Mouse (Mus musculus) spleen, postnatal 0 days (tissue): ENCODE results near the gene Ttc9c. TPM values are rescaled to one million over a fixed set of nuclear protein-coding genes. Genes with fewer than 3 reads are reported as not detected.

ENCODE experiments used
- polyA plus RNA-seq: library from polyadenylated mRNA; unstranded; fragments of >200 nt; fragmentation: Nextera tagmentation; extraction: Ambion mirVana; gene quantifications from 2 replicates; pipeline ENCODE4 v1.2.1, GENCODE M21; 2015

Gene Ttc9c
- polyA plus RNA-seq, result 29.3 and 32.7 TPM in 2 replicates

DNA sequence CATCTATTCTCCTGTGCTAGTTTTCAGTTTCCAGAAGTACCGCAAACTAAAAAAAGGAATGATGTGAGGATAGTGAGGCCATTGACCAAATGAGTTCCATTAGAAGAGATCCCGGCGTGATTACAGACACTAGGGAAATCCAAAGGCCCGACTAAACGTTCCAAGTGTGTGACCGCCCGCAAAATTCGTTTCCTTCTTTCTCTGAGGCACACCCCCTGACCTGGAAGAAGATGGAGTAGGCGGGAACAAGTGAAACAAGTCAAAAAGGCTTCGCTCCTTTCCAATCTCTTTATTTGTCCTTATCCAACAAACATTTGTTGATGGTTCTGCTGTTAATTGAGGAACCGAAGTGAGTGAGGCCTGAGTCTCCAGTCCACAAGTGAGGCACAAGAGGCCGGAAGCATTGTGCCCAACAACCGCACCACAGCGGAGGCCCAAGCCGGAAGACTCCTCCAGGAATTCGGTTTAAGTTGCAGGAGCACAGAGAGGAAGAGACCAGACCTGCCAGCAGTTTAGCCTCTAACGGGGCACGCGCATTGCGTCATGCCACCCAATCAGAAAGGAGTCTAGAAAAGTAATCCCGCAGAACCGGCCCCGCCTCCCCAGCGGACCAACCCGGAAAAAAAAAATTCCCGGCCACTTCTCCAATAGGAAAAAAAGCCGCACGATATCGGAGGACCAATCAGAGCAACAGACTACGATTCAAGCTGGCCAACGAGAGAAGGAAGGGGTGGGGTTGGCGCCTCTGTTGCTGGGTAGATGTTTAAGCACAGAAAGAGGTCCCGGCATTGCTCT is at the start of gene Ttc9c:
Gene Ttc9c (minus strand): TSS at position 533 of the 795 bp plus-strand sequence.

DNA sequence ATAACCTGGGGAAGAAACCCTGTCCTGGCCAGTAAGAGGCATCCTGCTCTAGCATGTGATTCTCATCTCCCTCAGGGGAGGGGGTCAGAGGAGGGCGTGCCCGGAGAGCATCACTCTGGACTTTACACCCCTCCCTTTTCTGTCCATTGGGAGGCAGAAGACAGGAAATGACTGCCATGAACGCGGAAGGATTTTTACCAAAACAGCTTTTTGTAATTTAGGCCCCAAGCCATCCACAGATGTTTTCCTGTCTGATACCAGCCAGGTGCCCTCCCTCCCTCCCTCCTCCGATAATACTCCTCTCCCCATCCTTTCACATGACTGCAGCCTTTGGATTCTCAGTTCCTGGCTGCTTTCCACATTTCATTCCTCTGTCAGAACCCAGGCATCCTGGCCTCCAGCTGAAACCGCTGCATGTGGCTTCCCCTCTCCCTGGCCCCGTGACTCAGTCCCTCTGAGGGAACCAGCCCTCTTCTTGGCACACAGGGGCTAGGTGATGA is 31.3 kb upstream of the Ttc9c start, which contains the start of gene Lrrn4cl:
Gene Lrrn4cl (plus strand): TSS at position 367 of the 500 bp plus-strand sequence.

DNA sequence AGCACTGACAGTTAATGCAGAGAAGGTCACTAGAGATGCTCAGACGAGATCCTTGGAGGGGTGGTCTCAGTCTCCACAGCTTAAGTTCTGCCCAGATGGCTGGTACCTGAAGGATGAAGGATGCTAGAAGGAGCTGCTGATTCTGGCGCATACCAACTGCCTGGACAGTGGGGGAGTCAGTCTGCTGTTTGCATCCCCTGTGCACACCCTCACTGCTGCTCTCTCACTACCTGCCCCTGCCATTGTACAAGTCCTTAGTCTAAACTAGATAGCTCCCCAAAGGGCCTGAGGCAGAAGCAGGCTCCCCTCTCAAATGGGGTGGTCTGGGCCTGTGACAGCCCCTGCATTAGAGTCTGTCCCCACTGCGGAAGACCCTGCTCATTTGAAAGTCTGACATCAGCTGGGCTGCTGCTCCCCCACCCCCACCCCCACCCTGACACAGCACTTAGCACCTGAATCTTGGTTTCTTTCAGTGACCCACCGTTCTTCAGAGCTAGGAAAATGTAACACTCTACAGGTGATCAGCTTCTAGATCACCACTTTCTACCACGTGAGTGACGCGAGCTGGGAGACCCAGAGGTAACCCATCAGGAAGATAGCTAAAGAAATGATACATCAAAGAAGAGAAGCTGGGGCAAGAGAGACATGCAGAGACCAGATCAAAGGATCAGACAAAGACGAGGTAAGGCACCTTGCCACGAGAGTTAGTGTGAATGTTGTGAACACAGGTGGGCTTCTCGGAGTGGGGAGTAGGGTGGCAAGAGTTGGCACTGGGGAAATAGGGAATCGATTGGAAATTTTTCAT is 20.2 kb upstream of the Ttc9c start, which contains the start of gene Gng3:
Gene Gng3 (minus strand): TSS at position 92 of the 805 bp plus-strand sequence.

DNA sequence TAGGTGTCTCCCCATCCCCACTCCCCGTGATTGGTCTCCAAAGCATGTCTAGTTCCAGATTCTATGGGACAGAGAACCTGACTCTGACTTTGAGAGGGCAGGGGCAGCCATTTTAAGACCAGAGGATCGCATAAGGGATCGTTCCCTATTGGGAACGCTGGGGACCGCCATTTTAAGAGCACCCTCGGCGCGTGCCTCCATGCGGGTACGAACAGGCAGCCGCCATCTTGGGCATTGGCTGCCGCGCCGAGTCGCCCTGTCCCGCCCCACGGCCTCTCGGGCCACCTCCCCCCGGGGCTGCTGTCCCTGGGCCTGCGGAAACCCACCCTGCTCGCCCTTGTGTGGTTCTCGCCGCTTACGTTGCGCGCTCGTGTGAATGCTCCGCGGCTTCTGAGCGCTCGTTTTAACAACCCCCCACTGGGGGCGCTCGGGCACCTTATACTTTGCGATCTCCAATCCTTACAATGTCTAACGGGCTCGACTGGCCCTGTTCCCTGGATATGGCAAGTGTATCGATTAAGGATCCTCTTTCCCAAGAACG is 18.2 kb upstream of the Ttc9c start, which contains the start of gene Bscl2:
Gene Bscl2 (plus strand): TSS at position 217 of the 541 bp plus-strand sequence.

DNA sequence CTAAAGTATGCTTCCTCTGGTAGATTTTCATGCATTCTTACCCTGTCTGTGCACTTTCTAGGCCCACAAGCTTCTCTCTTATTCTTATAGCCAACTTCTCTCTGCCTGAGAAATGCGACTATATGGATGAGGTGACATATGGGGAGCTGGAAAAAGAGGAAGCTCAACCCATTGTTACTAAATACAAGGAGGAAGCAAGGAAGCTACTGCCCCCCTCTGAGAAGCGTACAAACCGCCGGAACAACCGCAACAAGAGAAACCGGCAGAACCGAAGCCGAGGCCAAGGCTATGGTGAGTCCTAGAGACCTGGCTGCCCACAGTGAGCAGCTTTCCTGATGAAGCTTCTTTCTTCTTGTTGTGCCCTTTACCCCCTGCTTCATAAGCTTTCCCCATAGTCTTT is 10.5 kb upstream of the Ttc9c start, which contains the start of gene AC129217.1:
Gene AC129217.1 (plus strand): TSS at position 114 of the 400 bp plus-strand sequence.

DNA sequence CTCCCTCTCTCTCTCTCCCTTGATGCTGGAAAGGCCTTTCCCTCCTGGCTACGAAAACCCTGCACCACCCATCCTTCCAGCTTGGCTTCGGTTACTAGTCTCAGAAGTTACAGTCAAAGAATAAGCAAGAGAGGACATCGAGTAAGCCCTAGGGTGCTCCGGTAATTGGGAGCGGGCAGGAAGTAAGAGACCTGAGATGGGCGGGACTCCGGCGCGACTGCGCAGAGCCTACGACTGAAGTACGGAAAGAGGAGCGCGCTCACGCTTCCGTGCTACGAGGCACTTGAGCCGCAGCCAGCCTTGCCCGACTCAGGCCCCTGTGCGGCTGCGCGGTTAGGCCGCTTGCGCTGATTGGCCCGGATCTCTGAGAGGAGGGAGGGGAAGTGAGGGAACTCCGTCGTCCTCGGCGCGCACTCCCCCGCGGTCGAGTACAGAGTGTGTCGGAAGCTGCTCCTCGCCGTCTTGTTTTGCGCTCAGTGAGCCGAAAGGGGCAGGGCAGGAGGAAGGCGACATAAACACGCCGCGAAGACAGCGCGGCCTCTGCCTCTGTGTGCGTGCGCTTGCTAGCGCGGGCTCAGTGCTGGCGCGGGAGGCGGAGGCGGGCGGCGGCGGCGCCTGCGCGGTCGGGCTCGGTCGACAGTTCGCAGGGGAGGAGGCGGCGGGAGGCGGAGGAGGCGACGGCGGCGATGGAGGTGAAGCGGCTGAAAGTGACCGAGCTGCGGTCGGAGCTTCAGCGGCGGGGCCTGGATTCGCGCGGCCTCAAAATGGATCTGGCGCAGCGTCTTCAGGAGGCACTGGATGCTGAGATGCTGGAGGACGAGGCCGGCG is 677 bp upstream of the Ttc9c start, which contains the start of gene Hnrnpul2:
Gene Hnrnpul2 (plus strand): TSS at position 415 of the 828 bp plus-strand sequence.

DNA sequence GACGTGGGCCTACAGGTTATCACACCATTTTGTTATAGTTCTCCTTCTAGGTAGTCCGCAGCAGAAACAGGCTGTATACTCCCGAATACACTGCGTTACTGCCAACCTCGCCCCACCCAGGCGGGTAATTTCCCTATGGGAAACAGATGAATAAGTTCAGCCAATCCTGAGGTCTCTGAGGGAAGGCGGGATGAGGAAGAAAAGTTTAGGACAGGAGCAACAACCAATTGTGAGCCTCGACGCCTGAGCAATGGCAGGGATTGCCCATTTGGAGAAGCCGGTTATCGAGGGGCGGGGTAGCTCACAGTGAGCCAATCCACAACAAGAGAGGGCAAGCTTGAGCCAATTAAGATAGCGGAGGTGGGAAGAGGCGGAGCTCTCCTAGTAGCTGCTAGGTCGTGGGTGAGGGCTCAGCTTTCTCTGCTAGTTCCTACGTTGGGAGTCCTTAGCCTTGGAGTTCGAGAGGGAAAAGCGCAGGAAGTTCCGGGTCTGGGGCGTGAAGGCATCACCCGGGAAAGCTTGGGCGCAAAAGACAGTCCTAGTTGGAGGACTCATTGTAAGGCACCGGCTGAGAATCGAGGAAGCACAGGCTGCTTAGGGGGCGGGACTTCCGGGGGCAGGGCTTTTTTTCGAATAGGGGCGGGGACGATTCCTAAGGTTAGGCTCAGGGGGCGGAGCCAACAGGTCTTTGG is 16.9 kb downstream of the Ttc9c start, which contains the start of gene Zbtb3:
Gene Zbtb3 (plus strand): TSS at position 426 of the 692 bp plus-strand sequence.

DNA sequence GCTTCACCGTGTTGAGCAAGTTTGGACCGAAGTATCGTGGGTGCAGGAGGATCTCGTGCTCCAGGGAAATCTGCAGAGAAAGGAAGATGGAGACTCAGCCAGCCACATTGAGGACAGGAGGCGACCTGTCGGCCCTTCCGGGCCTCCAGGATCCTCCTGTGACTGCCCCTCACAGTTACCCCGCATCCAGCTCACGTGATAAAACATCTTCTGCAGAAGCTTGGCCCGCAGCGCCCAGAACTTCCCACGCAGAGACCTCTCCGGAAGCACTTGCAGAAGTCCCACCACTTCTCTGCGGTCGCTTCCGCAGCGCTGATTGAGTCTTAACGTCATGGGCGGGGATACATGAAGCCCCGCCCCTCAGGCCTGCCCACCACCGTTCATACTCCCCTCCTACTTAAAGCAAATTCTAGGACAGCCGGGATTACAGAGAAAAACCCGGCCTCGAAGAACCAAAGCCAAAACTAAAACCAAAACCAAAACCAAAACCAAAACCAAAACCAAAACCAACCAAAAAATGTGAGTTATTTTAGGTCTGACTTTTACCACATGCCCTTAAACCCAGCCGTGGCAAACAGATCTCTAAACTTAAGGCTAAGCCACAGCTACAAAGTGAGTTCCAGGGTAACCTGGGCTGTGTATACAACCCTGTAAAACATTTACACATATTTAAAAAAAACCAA is 20.7 kb downstream of the Ttc9c start, which contains the start of gene Polr2g:
Gene Polr2g (minus strand): TSS at position 314 of the 683 bp plus-strand sequence.

DNA sequence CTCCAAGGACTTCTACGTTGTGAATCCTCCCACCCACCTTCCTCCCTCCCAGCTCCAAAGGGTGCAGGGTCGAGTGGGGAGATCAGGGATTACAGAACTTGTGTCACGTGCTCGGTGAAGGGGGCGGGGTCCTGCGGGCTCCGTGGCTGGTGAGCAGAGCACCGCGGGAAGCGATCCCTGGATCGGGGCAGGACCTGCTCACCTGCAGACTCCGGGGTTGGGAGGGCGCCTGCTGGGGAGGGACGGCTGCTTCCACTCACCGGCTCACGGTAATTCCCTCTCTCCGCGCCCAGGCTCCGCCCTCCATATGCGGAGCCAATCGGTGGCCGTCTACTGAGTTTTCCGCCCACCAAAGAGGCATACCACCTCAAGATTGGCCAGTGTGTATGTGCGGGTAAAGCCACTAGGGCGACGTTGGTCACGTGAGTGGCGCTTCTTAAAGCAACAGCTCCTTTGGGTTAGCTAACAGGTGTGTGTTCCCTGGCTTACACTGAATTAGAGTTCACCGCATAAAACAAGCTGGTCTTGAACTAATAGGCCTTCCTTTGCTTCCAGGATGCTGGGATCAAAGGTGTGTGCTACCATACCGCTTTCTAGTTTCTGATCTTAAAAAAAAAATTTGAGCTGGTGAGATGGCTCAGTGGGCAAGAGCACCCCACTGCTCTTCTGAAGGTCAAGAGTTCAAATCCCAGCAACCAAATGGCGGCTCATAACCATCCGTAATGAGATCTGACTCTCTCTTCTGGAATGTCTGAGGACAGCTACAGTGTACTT is 32.9 kb downstream of the Ttc9c start, which contains the start of gene Taf6l:
Gene Taf6l (minus strand): TSS at position 410 of the 774 bp plus-strand sequence.

DNA sequence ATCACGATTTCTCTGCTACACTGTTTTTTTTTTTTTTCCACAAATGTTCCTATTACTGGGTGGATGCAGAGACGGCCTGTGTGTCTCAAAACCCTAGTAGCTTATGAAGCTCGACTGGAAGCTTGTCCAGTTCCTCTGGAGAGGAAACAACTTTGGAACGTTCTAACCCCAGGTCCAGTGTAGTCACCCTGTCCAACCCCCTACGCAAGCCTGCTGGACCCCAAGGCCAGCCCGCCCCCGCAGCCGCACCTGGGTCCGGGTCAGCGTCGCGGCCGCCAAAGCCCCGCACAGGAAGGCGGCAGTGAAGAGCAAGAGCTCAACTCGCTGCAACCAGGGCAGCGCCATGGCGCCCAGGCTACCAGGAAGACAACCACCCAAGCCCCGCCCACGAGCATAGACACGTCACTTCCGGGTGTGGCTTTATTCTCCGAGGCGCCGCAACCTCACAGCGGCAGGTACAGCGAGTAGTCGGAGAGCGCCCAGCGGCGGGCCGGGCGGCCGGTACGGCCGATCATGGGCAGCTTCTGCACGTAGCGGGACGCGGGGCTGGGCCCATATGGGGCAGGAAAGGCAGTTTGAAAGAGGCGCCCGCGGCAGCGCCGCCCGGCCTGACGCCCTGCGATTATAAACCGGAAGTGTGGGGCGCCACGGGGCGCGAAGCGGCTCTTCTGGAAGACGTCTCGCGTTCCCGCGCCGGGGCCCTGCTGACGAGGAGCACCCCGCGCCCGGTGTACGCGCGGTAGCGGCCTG is 44.9 kb downstream of the Ttc9c start, which contains the start of gene Tmem179b:
Gene Tmem179b (minus strand): TSS at position 382 of the 750 bp plus-strand sequence.

DNA sequence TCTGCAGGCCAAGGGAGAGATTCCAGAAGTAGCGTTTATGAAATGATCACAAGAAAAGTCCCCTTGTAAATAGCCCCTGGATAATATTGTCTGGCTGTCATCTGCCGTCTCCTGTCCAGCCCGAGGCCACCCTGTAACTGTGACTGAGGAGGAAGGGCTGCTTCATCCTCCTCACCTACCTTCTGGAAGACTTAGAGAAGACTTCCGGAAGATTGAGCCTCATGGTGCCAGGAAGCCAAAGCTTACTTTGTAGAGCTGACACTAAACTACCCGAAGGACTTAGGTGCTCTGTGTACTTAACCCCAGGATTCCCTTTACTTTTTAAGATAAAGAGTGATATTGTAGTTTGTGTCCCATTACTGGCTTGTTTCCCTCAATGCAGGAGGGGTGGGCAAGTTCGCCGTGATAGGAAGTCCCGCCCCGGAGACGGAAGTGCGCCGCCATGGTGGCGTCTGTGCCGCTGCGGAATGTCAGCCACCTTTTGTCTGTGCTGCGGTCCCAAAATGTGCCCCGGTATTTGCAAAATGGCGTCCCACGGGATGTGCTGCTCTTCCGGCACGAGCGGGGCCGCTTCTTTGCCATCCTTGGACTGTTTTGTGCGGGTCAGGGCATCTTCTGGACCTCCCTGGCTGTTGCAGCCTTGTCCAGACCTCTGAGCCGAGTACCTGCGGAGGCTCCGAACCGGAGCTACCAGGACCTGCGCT is 48.4 kb downstream of the Ttc9c start, which contains the start of gene Tmem223:
Gene Tmem223 (plus strand): TSS at position 430 of the 704 bp plus-strand sequence.

Other genes with a start within 250 kb of the Ttc9c start
- gene Slc22a8, start 228.1 kb downstream of the Ttc9c start, polyA plus RNA-seq, result 0.14 TPM in 1 of 2 replicates, not detected in the other
- not detected in 2 replicates for gene Slc22a6, start 201.3 kb downstream of the Ttc9c start, polyA plus RNA-seq
- 0.10 TPM in 1 of 2 replicates, not detected in the other for gene Chrm1, start 155.5 kb downstream of the Ttc9c start, polyA plus RNA-seq
- 101 and 102 TPM in 2 replicates for gene Slc3a2, start 96.0 kb downstream of the Ttc9c start, polyA plus RNA-seq
- 64.9 and 68.8 TPM in 2 replicates for gene Wdr74, start 83.5 kb downstream of the Ttc9c start, polyA plus RNA-seq
- gene 1700092M07Rik, start 78.6 kb downstream of the Ttc9c start, polyA plus RNA-seq, result 0.65 and 0.69 TPM in 2 replicates
- gene Stx5a, start 77.9 kb downstream of the Ttc9c start, polyA plus RNA-seq, result 56.9 and 66.5 TPM in 2 replicates
- 95.6 and 109 TPM in 2 replicates for gene Nxf1, start 62.3 kb downstream of the Ttc9c start, polyA plus RNA-seq
- gene Tmem223, start 48.3 kb downstream of the Ttc9c start, polyA plus RNA-seq, result 79.4 and 82.5 TPM in 2 replicates
- 134 and 140 TPM in 2 replicates for gene Tmem179b, start 44.9 kb downstream of the Ttc9c start, polyA plus RNA-seq
- gene Taf6l, start 32.9 kb downstream of the Ttc9c start, polyA plus RNA-seq, result 13.4 and 15.6 TPM in 2 replicates
- gene Polr2g, start 20.8 kb downstream of the Ttc9c start, polyA plus RNA-seq, result 103 and 108 TPM in 2 replicates
- gene Zbtb3, start 16.8 kb downstream of the Ttc9c start, polyA plus RNA-seq, result 1.5 and 1.9 TPM in 2 replicates
- gene Hnrnpul2, start 677 bp upstream of the Ttc9c start, polyA plus RNA-seq, result 5.6 and 5.7 TPM in 2 replicates
- not detected in 2 replicates for gene AC129217.1, start 10.4 kb upstream of the Ttc9c start, polyA plus RNA-seq
- 40.2 and 40.8 TPM in 2 replicates for gene Bscl2, start 18.1 kb upstream of the Ttc9c start, polyA plus RNA-seq
- gene Gng3, start 19.9 kb upstream of the Ttc9c start, polyA plus RNA-seq, result 0.48 and 0.53 TPM in 2 replicates
- 1.2 and 1.7 TPM in 2 replicates for gene Lrrn4cl, start 31.4 kb upstream of the Ttc9c start, polyA plus RNA-seq
- gene Ubxn1, start 52.2 kb upstream of the Ttc9c start, polyA plus RNA-seq, result 128 and 131 TPM in 2 replicates
- gene Uqcc3, start 61.6 kb upstream of the Ttc9c start, polyA plus RNA-seq, result 55.1 and 57.2 TPM in 2 replicates
- gene Lbhd1, start 64.4 kb upstream of the Ttc9c start, polyA plus RNA-seq, result 44.3 and 52.1 TPM in 2 replicates
- not detected in 2 replicates for gene Gm49403, start 64.6 kb upstream of the Ttc9c start, polyA plus RNA-seq
- 54.0 and 56.8 TPM in 2 replicates for gene 1810009A15Rik, start 69.5 kb upstream of the Ttc9c start, polyA plus RNA-seq
- gene Gm49416, start 69.6 kb upstream of the Ttc9c start, polyA plus RNA-seq, result not detected in 2 replicates
- gene Ints5, start 73.7 kb upstream of the Ttc9c start, polyA plus RNA-seq, result 22.6 and 23.2 TPM in 2 replicates
- 28.2 and 35.2 TPM in 2 replicates for gene Ganab, start 78.7 kb upstream of the Ttc9c start, polyA plus RNA-seq
- gene B3gat3, start 101.0 kb upstream of the Ttc9c start, polyA plus RNA-seq, result 23.7 and 26.2 TPM in 2 replicates
- gene Rom1, start 110.0 kb upstream of the Ttc9c start, polyA plus RNA-seq, result 2.9 and 3.7 TPM in 2 replicates
- gene Eml3, start 110.2 kb upstream of the Ttc9c start, polyA plus RNA-seq, result 19.5 and 23.4 TPM in 2 replicates
- 105 and 110 TPM in 2 replicates for gene Mta2, start 122.5 kb upstream of the Ttc9c start, polyA plus RNA-seq
- 15.3 and 15.8 TPM in 2 replicates for gene Tut1, start 134.5 kb upstream of the Ttc9c start, polyA plus RNA-seq
- 261 and 275 TPM in 2 replicates for gene Eef1g, start 147.7 kb upstream of the Ttc9c start, polyA plus RNA-seq
- gene Ahnak, start 170.0 kb upstream of the Ttc9c start, polyA plus RNA-seq, result 11.6 and 16.8 TPM in 2 replicates